Mouse (Mus musculus): ENCODE measurements around the gene Rgs4.

The Rgs4 gene

GRCm38 (mm10) chr1:169747473-169747872 is at the start of gene Rgs4:
Rgs4 (minus strand) TSS chr1:169747642.
- in situ Hi-C loops (cut with MseI, MboI) = no loop called here

GRCm38 (mm10) chr1:169792437-169792836 is 45.0 kb upstream of the Rgs4 start:
- in situ Hi-C loops (cut with MseI, MboI) = no loop called here

- in situ Hi-C loops (cut with MseI, MboI) = no loop called here
These were observed 38.5 kb upstream of the Rgs4 start for GRCm38 (mm10) chr1:169785981-169786380.

GRCm38 (mm10) chr1:169776566-169776965 is 29.1 kb upstream of the Rgs4 start:
- in situ Hi-C loops (cut with MseI, MboI) = no loop called here

DNA sequence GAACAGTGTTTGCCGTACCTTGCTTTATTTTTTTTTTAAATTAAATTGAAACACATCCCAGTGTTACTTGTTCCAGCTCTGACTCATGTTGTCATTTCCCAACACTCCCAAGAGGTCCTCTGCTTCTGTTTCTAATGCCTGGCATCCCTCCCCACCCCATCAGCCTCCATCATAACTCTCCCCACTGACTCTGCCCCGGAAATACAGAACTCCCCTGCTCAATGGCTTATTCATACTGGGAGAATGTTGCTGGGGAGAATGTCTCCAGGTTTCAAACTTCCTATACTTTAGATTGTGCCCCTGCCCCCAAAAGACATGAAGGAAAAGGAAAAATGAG is 17.1 kb upstream of the Rgs4 start:
- in situ Hi-C loops (cut with MseI, MboI) = no loop called here

DNA sequence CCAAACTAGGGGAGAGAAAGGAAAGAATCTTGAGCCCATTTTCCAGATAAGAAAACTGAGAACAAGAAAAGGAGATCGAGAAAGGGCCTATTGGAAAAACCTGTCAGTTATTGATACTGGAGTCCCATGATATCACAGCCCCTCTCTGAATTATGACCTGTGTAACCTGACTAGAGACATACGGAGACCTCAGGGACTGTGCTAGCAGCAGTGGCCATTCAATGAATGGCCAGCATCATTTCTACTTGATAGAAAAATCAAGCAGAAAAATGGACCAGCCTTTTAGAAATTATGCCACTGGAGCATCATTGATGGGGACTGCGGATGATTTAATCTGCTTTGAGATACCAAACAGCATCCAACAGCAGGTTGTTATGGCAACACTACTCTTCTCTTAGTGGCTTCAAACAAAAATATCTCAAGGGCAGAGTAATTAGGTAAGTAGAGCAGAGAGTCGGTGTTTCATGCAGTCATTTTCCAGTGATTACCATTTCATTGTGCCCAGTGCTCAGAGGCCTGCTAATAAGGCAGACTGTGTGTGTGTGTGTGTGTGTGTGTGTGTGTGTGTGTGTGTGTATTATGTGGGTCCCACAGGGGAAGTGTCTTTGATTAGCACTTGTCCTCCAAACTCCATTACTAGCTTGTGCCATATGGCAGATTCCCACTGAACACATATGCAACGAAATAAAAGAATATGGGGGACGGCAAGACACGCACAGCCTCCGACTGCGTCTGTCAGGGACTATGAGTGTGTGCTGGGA is 16.6 kb upstream of the Rgs4 start:
- in situ Hi-C loops (cut with MseI, MboI) = no loop called here

- in situ Hi-C loops (cut with MseI, MboI) = no loop called here
These were observed 15.1 kb upstream of the Rgs4 start for GRCm38 (mm10) chr1:169762524-169762923.

GRCm38 (mm10) chr1:169756532-169756931 is 9.1 kb upstream of the Rgs4 start:
- in situ Hi-C loops (cut with MseI, MboI) = no loop called here

DNA sequence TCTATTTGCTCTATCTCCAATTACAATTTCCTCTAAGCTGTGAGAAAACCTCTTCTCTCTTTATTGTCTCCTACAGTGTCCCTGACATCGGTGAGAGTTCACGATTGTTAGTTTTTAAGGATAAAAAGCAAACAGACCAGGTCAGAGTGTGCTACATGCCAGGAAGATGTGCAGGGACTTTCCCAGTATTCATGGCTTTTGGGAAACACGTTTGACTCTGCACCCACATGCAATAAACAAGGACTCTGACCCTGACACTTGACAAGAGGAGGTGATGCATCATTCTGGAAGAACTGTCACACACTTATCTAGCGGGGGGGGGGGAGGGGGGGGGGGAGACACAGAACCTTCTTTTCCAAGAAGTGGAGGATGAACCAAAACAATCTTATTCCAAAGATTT is 5.0 kb upstream of the Rgs4 start:
- in situ Hi-C loops (cut with MseI, MboI) = no loop called here

DNA sequence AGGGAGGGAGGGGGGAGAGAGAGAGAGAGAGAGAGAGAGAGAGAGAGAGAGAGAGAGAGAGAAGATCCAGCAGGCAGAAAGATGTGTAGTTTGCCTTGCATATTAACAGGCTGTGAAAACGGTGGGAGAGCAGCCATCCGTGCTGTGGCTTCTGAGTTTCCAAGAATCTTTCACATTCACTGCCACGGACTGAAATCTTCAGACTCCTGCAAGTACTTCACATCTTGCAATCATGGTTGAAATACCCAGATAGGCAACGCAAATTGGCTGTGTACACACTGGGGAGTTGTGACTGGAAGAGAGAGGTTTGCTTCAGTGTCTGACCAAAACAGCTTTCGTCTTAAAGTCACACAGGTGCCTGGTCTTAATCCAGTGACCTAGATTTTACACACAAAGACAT is 997 bp upstream of the Rgs4 start:
- in situ Hi-C loops (cut with MseI, MboI) = no loop called here

- in situ Hi-C loops (cut with MseI, MboI) = no loop called here
These were observed 460 bp upstream of the Rgs4 start for GRCm38 (mm10) chr1:169747902-169748301.

DNA sequence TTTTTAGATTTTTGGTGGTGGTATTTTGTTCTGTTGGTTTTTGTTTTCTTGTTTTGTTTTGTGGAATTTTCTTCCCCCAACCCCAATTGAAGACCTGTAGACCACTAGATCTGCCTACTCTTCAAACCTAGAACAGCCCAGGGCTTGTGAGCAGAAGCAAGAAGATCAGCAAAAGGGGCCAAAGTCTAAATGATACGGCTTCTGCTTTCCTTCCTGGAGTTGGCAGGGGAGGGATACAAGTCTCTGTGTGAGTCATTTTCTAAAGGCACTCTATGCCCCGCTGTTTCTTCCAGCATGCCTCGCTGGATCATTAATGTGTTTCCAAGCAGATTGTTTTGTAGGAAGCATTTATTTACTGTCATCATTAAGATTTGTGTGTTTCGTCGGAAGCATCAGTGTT is 6.3 kb downstream of the Rgs4 start:
- in situ Hi-C loops (cut with MseI, MboI) = no loop called here

- in situ Hi-C loops (cut with MseI, MboI) = no loop called here
These were observed 10.2 kb downstream of the Rgs4 start for GRCm38 (mm10) chr1:169737231-169737630.

DNA sequence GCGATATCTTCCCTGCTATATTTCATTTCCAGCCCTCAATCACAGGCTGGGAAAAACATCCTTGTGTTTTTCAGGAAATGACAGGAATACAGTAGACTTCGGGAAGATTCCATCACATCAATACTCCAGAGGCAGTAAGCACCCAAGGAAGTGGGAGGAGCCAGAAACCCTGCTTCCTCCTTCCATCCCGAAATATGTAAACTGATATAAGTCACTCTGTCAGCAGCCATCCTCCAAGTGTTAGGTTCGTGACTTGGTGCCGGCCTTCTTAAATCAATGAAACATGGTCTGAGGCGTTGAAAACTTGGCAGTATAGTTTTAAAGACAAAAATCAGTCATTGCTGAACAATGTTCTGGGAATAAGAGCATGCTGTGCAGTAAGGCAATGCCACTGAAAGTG is 11.3 kb downstream of the Rgs4 start:
- in situ Hi-C loops (cut with MseI, MboI) = no loop called here

DNA sequence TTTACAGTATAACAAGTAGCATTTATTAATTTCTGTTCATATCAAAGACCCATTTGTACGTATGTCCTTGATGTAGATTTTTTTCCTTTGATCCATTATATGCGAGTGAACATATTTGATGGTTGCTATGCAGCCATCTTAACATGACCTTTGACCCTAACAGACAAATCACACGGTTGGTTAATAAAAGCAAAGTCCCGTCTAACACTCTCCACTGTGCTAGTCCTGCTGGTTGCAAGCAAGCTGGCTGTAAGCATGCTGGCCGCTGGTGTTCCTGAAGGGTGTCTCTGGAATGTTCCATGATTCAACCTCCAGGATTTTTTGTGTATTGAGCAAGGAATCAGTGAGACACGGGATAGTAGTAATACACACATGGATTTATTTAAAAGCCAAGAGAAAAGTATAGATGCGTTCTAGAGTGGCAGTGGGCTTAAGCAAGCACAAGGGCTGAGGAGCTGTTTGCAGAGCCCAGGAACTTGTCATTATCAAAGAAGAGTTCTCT is 16.8 kb downstream of the Rgs4 start:
- in situ Hi-C loops (cut with MseI, MboI) = no loop called here

GRCm38 (mm10) chr1:169726319-169726718 is 21.1 kb downstream of the Rgs4 start:
- in situ Hi-C loops (cut with MseI, MboI) = no loop called here

DNA sequence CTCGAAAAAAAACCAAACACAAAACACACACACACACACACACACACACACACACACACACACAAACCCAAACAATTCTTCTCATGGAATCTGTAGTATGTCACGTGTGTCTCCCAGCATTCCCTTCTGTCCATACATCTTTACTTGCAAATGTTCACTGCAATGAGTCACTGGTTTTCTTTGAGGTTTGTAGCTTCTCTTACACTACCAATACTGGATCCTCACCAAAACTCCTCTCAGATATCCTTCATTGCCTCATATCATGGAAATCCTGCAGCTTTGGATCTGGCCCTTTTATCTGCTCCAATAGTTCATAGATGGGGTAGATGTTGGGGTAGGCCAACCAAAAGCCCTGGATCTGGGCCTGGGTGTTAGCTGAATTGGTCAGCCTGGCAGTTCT is 25.6 kb downstream of the Rgs4 start:
- in situ Hi-C loops (cut with MseI, MboI) = no loop called here

DNA sequence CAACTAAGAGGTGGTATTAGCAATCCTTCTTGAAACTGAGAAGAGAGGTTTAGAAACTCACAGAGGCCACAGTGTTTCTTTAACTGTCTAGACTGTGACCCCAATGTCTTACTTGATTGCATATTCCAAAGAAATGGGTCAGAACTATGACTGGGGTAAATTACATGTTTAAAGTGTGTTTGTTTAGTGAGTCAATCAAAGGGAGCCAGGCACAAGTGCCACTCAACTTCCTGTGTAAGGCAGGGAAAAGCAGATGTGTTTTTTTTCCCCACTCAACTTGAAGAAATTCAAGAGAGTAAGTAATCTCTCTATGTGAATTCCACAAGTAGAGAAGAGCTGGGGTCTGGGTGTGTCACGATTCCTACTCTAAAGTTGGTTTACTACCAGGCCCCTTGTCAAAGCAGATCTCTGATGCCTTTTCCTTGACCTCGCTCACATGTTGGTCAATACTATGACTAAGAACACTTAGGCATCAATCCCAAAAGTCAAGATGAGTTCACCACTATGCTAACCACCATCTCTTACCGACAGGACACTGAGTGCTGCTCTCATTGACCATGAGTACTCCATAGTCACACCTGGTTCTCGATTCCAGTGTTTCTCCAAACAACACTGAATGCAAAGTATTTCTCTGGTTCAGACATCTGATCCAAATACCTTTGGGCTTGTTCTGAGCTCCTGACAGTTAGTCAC is 42.9 kb downstream of the Rgs4 start:
- in situ Hi-C loops (cut with MseI, MboI) = no loop called here

DNA sequence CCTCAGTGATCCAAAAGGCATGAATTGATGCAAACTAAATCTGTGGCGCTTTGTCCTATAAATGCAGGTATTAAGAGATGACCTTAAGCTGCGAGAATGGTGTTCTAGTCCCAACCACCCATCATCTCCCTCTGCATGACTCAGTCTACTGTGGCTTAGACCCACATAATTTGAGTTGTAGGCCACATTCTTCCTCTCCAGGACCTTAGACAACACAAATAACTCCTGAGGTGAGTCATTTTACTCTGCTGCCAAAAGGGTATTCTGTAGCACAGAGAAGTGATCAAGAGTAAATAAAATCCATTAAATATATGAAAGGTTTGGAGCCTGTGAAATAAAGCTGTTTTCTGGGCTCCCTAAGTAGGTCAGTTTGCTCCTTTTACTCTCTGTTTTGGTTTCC is 48.3 kb downstream of the Rgs4 start:
- in situ Hi-C loops (cut with MseI, MboI) = no loop called here

DNA sequence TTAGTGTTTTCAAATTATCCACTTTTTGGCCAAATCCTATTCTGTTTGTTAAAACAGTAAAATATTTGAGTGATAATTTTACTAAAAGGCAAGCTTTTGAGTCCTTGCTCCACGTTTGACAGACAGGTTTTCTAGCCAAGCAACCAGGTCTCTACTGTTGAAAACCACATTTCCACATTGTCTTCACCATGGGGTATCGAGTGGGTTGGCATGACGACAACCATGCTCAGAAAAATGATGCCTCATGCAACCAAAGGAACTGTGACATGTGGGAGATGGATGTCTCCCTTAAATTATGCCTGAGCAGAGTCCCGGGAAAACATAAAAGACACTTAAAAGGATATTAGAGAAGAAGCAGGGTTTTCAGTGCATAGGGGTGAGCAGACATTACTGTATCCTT is 50.2 kb downstream of the Rgs4 start:
- in situ Hi-C loops (cut with MseI, MboI) = no loop called here

GRCm38 (mm10) chr1:169695356-169695755 is 52.1 kb downstream of the Rgs4 start:
- in situ Hi-C loops (cut with MseI, MboI) = no loop called here

DNA sequence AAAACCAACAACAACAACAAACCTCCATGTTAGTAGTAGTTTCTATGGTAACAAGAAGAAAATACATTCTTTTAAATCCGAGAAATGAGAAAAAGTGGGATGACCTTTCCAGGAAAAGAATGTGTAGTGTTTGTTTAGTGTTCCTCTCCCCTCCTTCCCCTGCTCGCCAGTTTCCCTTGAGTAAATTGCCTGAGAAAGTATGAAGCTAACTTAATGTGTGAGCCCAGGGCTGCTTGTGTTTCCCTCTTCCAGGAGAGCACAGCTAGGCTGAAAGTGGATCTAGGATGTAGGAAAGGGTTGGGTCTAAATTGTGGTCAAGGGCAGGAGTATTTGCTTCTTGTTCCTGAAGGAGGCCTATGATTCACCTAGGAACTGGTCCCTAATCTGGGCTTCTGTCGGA is 53.9 kb downstream of the Rgs4 start:
- in situ Hi-C loops (cut with MseI, MboI) = no loop called here

DNA sequence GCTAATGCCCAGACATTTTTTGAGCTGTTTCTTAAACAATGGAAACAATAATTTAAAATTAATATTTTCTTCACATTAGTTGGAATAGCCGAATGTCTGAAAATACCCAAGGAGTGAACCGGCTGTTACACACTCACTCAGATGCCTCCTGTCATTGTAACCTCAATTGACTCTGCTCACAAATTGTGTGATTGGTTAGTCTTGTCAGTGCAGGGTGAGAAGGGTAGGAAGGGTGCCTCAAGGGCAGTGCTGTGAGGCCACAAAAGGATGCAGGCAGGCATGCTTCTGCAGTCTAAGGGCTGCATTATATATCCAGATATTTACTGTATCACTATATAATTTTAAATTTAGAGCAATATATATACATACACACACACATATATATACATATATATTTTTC is 54.4 kb downstream of the Rgs4 start:
- in situ Hi-C loops (cut with MseI, MboI) = no loop called here
